Mouse (Mus musculus) midbrain, embryonic 12.5 days (tissue): ENCODE measurements at regions not wholly inside any gene's neighbourhood (a gene's known extent, or its start where the extent isn't known, plus 50 kb on each side); places are given as distances from the start of the nearest gene placed in this dataset.

Experiments
- ATAC-seq: fragments of 200-750 bp; cut with Nextera tagmentation; 2 replicates; pipeline ENCODE4 v1.8.0; 2017; ENCODE audit warnings: low read depth, moderate TSS enrichment, moderate library complexity; ENCODE audit not compliant: low FRiP score
- H3K27ac ChIP-seq: fragments of 300-500 bp; sonication (generic); replicated peaks from 2 replicates; pipeline ENCODE4 v1.5.1; 2016; ENCODE audit warnings: mild to moderate bottlenecking
- H3K27me3 ChIP-seq: fragments of 300-500 bp; sonication (generic); 2 replicates; pipeline ENCODE4 v1.6.1; 2016; ENCODE audit warnings: mild to moderate bottlenecking
- H3K36me3 ChIP-seq: fragments of 300-500 bp; sonication (generic); 2 replicates; pipeline ENCODE4 v1.6.1; 2016
- H3K4me1 ChIP-seq: fragments of 300-500 bp; sonication (generic); 2 replicates; pipeline ENCODE4 v1.6.1; 2016
- H3K4me2 ChIP-seq: fragments of 300-500 bp; sonication (generic); replicated peaks from 2 replicates; pipeline ENCODE4 v1.6.1; 2016; ENCODE audit warnings: mild to moderate bottlenecking, moderate library complexity
- H3K4me3 ChIP-seq: fragments of 300-500 bp; sonication (generic); 2 replicates; pipeline ENCODE4 v1.5.1; 2016; ENCODE audit warnings: mild to moderate bottlenecking
- H3K9ac ChIP-seq: fragments of 300-500 bp; sonication (generic); replicated peaks from 2 replicates; pipeline ENCODE4 v1.6.1; 2016; ENCODE audit warnings: mild to moderate bottlenecking, moderate library complexity
- H3K9me3 ChIP-seq: fragments of 300-500 bp; sonication (generic); 2 replicates; pipeline ENCODE4 v1.6.1; 2016; ENCODE audit warnings: mild to moderate bottlenecking
- WGBS: fragments of 180-500 bp; shearing (Covaris S2); methylation state at CpG from one replicate; pipeline ENCODE4 v1.1.7; 2016; 5-methylcytosine and 5-hydroxymethylcytosine counted together

- H3K36me3 ChIP-seq: no peaks in the 10 kb centered on the region
- no peak overlapping the region for H3K4me2 ChIP-seq
- H3K9ac ChIP-seq: no peak overlapping the region
- ATAC-seq: no peak
- 91% methylated on average over 2 of the region's 2 CpGs for WGBS
- H3K27me3 ChIP-seq: no peaks in the 10 kb centered on the region
- no peak overlapping the region for H3K4me3 ChIP-seq
- H3K4me1 ChIP-seq: no peaks in the 10 kb centered on the region
- H3K9me3 ChIP-seq: no peaks in the 10 kb centered on the region
- H3K27ac ChIP-seq: no peak overlapping the region
Observed at GRCm38 (mm10) chr2:117006846-117007245, 114.3 kb upstream of the Spred1 start.

- no peaks in the 10 kb centered on the region for H3K27me3 ChIP-seq
- H3K9ac ChIP-seq: no peak overlapping the region
- H3K36me3 ChIP-seq: no peaks in the 10 kb centered on the region
- H3K9me3 ChIP-seq: no peaks in the 10 kb centered on the region
- ATAC-seq: no peak
- H3K27ac ChIP-seq: no peak overlapping the region
- no peaks in the 10 kb centered on the region for H3K4me1 ChIP-seq
- H3K4me3 ChIP-seq: no peak overlapping the region
- no peak overlapping the region for H3K4me2 ChIP-seq
Observed at GRCm38 (mm10) chr2:117008922-117009321, 112.3 kb upstream of the Spred1 start.

GRCm38 (mm10) chr2:117010001-117010400 lies 111.2 kb upstream of the Spred1 start:
- Histone ChIP-seq H3K9me3 (no peaks in the 10 kb centered on the region), H3K4me1 (no peaks in the 10 kb centered on the region), H3K36me3 (no peaks in the 10 kb centered on the region), H3K4me2 (no peak overlapping the region), H3K27me3 (no peaks in the 10 kb centered on the region), H3K27ac (no peak overlapping the region), H3K9ac (no peak overlapping the region), H3K4me3 (no peak overlapping the region)
- 84% methylated on average over 6 of the region's 6 CpGs for WGBS
- ATAC-seq: no peak

- no peak overlapping the region for H3K4me3 ChIP-seq
- H3K36me3 ChIP-seq: no peaks in the 10 kb centered on the region
- no peaks in the 10 kb centered on the region for H3K27me3 ChIP-seq
- no peak overlapping the region for H3K27ac ChIP-seq
- H3K9ac ChIP-seq: no peak overlapping the region
- H3K4me2 ChIP-seq: no peak overlapping the region
- ATAC-seq: no peak
- no peaks in the 10 kb centered on the region for H3K4me1 ChIP-seq
- no peaks in the 10 kb centered on the region for H3K9me3 ChIP-seq
Observed at GRCm38 (mm10) chr2:117010942-117011341, 110.2 kb upstream of the Spred1 start.

GRCm38 (mm10) chr2:117017921-117018651 lies 103.1 kb upstream of the Spred1 start:
- ATAC-seq: peak; percentile 70
- no peaks in the 10 kb centered on the region for H3K36me3 ChIP-seq
- no peaks in the 10 kb centered on the region for H3K9me3 ChIP-seq
- H3K9ac ChIP-seq: no peak overlapping the region
- no peaks in the 10 kb centered on the region for H3K27me3 ChIP-seq
- WGBS: 20% methylated on average over 12 of the region's 12 CpGs
- H3K4me3 ChIP-seq: no peak overlapping the region
- H3K4me2 ChIP-seq: no peak overlapping the region
- H3K4me1 ChIP-seq: peaks cover 21% of the 10 kb centered on the region
- H3K27ac ChIP-seq: peak overlapping the region; percentile 49; the same call in 1 of the 2 replicates

- 0 out of 2 replicates have a peak overlapping the region, but pooled peaks have one; percentile 49 for H3K27ac ChIP-seq
Observed at GRCm38 (mm10) chr2:117018917-117019538, 102.1 kb upstream of the Spred1 start.

GRCm38 (mm10) chr2:117019552-117019951 lies 101.6 kb upstream of the Spred1 start:
- H3K9me3 ChIP-seq: no peaks in the 10 kb centered on the region
- H3K27ac ChIP-seq: no peak overlapping the region
- no peak overlapping the region for H3K4me2 ChIP-seq
- no peak for ATAC-seq
- H3K36me3 ChIP-seq: no peaks in the 10 kb centered on the region
- peaks cover 21% of the 10 kb centered on the region for H3K4me1 ChIP-seq
- H3K27me3 ChIP-seq: no peaks in the 10 kb centered on the region
- H3K9ac ChIP-seq: no peak overlapping the region
- 22% methylated on average over 1 of the region's 1 CpGs for WGBS
- no peak overlapping the region for H3K4me3 ChIP-seq

More at GRCm38 (mm10) chr2:117018917-117019538, 102.1 kb upstream of the Spred1 start:
- H3K4me2 ChIP-seq: no peak overlapping the region
- no peak overlapping the region for H3K4me3 ChIP-seq
- H3K9ac ChIP-seq: no peak overlapping the region
- H3K36me3 ChIP-seq: no peaks in the 10 kb centered on the region
- no peaks in the 10 kb centered on the region for H3K27me3 ChIP-seq
- H3K4me1 ChIP-seq: peaks cover 21% of the 10 kb centered on the region
- 9% methylated on average over 6 of the region's 6 CpGs for WGBS
- 0 out of 2 replicates have a peak, but pooled peaks have one; percentile 23 for ATAC-seq
- H3K9me3 ChIP-seq: no peaks in the 10 kb centered on the region

GRCm38 (mm10) chr2:117021787-117022186 lies 99.4 kb upstream of the Spred1 start:
- no peaks in the 10 kb centered on the region for H3K9me3 ChIP-seq
- H3K4me3 ChIP-seq: no peak overlapping the region
- ATAC-seq: no peak
- H3K36me3 ChIP-seq: no peaks in the 10 kb centered on the region
- H3K27me3 ChIP-seq: no peaks in the 10 kb centered on the region
- 50% methylated on average over 6 of the region's 6 CpGs for WGBS
- H3K9ac ChIP-seq: no peak overlapping the region
- no peak overlapping the region for H3K27ac ChIP-seq
- no peak overlapping the region for H3K4me2 ChIP-seq
- H3K4me1 ChIP-seq: peaks cover 21% of the 10 kb centered on the region

GRCm38 (mm10) chr2:117023436-117023835 lies 97.7 kb upstream of the Spred1 start:
- WGBS: 86% methylated on average over 1 of the region's 1 CpGs
- ATAC-seq: no peak
- Histone ChIP-seq H3K9me3 (no peaks in the 10 kb centered on the region), H3K4me2 (no peak overlapping the region), H3K27ac (no peak overlapping the region), H3K9ac (no peak overlapping the region), H3K36me3 (no peaks in the 10 kb centered on the region), H3K27me3 (no peaks in the 10 kb centered on the region), H3K4me1 (peaks cover 12% of the 10 kb centered on the region), H3K4me3 (no peak overlapping the region)

- Histone ChIP-seq H3K4me3 (no peak overlapping the region), H3K4me2 (no peak overlapping the region), H3K9me3 (no peaks in the 10 kb centered on the region), H3K27ac (no peak overlapping the region), H3K9ac (no peak overlapping the region), H3K4me1 (no peaks in the 10 kb centered on the region), H3K36me3 (no peaks in the 10 kb centered on the region), H3K27me3 (no peaks in the 10 kb centered on the region)
- 63% methylated on average over 4 of the region's 4 CpGs for WGBS
- no peak for ATAC-seq
Observed at GRCm38 (mm10) chr2:117027071-117027470, 94.1 kb upstream of the Spred1 start.

GRCm38 (mm10) chr2:117028771-117029170 lies 92.4 kb upstream of the Spred1 start:
- Histone ChIP-seq H3K9me3 (no peaks in the 10 kb centered on the region), H3K27me3 (no peaks in the 10 kb centered on the region), H3K4me3 (no peak overlapping the region), H3K27ac (no peak overlapping the region), H3K4me2 (no peak overlapping the region), H3K4me1 (no peaks in the 10 kb centered on the region), H3K36me3 (no peaks in the 10 kb centered on the region), H3K9ac (no peak overlapping the region)
- WGBS: 60% methylated on average over 6 of the region's 6 CpGs
- ATAC-seq: no peak

- Histone ChIP-seq H3K4me3 (no peak overlapping the region), H3K9ac (no peak overlapping the region), H3K27ac (no peak overlapping the region), H3K4me2 (no peak overlapping the region), H3K4me1 (peaks cover 5% of the 10 kb centered on the region; the same call in 1 of the 2 replicates), H3K27me3 (no peaks in the 10 kb centered on the region), H3K36me3 (no peaks in the 10 kb centered on the region), H3K9me3 (no peaks in the 10 kb centered on the region)
- WGBS: 89% methylated on average over 8 of the region's 8 CpGs
- ATAC-seq: no peak
Observed at GRCm38 (mm10) chr2:117036197-117036872, 84.8 kb upstream of the Spred1 start.
